Mouse (Mus musculus): ENCODE results near the gene Bloc1s1. TPM values are rescaled to one million over a fixed set of nuclear protein-coding genes. Genes with fewer than 3 reads are reported as not detected.

Gene Bloc1s1
- total RNA-seq (2018; cell fraction: chromatin; rRNA removed): 10 to 100 TPM in 21 of 26 experiments, 1 to 10 TPM in 5; 5.8 to 37.8 (median 15.4) TPM
- 100 to 1,000 TPM; 105 to 174 (median 124) TPM for total RNA-seq (2018; cell fraction: cytosol; rRNA removed)
- total RNA-seq (2018; cell fraction: nucleus; rRNA removed): 10 to 100 TPM; 12.8 to 51.2 (median 30.7) TPM
- 77.8 to 126 TPM (median 124 TPM) in 3 replicates for polyA plus RNA-seq (2018)

GRCm38 (mm10) chr10:128923935-128924334 lies at the start of gene Bloc1s1:
Gene Bloc1s1 (minus strand): TSS chr10:128924035.
- 50% methylated on average over 9 of the region's 9 CpGs for WGBS (ENCODE audit: missing documents)
- Histone ChIP-seq H3K36me3 (ENCODE audit: inconsistent target) (no peaks in the 10 kb centered on the region), H3K4me3 (ENCODE audit: inconsistent target) (peak within 1 kb of the TSS; percentile 49), H3K27ac (peak within 1 kb of the TSS; percentile 78), H3K79me2 (ENCODE audit: inconsistent target) (no peaks in the 10 kb centered on the region)

- H3K27ac ChIP-seq: no peak overlapping the region
- no peaks in the 10 kb centered on the region for H3K79me2 ChIP-seq (ENCODE audit: inconsistent target)
- no peak overlapping the region for H3K4me3 ChIP-seq (ENCODE audit: inconsistent target)
- H3K36me3 ChIP-seq (ENCODE audit: inconsistent target): no peaks in the 10 kb centered on the region
- WGBS (ENCODE audit: missing documents): 90% methylated on average over 4 of the region's 4 CpGs
These were observed 49.0 kb upstream of the Bloc1s1 start for GRCm38 (mm10) chr10:128972841-128973240.

- no peak overlapping the region for H3K27ac ChIP-seq
- 65% methylated on average over 1 of the region's 1 CpGs for WGBS (ENCODE audit: missing documents)
- H3K36me3 ChIP-seq (ENCODE audit: inconsistent target): no peaks in the 10 kb centered on the region
- no peaks in the 10 kb centered on the region for H3K79me2 ChIP-seq (ENCODE audit: inconsistent target)
- no peak overlapping the region for H3K4me3 ChIP-seq (ENCODE audit: inconsistent target)
These were observed 47.0 kb upstream of the Bloc1s1 start for GRCm38 (mm10) chr10:128970740-128971250.

- 67% methylated on average over 1 of the region's 1 CpGs for WGBS (ENCODE audit: missing documents)
- H3K36me3 ChIP-seq (ENCODE audit: inconsistent target): no peaks in the 10 kb centered on the region
- H3K4me3 ChIP-seq (ENCODE audit: inconsistent target): no peak overlapping the region
- no peak overlapping the region for H3K27ac ChIP-seq
- no peaks in the 10 kb centered on the region for H3K79me2 ChIP-seq (ENCODE audit: inconsistent target)
These were observed 44.5 kb upstream of the Bloc1s1 start for GRCm38 (mm10) chr10:128968341-128968749.

- Histone ChIP-seq H3K4me3 (ENCODE audit: inconsistent target) (no peak overlapping the region), H3K79me2 (ENCODE audit: inconsistent target) (no peaks in the 10 kb centered on the region), H3K36me3 (ENCODE audit: inconsistent target) (no peaks in the 10 kb centered on the region), H3K27ac (no peak overlapping the region)
- WGBS (ENCODE audit: missing documents): 36% methylated on average over 6 of the region's 6 CpGs
These were observed 42.0 kb upstream of the Bloc1s1 start for GRCm38 (mm10) chr10:128965871-128966270.

GRCm38 (mm10) chr10:128964961-128965360 lies 41.1 kb upstream of the Bloc1s1 start:
- Histone ChIP-seq H3K4me3 (ENCODE audit: inconsistent target) (no peak overlapping the region), H3K36me3 (ENCODE audit: inconsistent target) (no peaks in the 10 kb centered on the region), H3K79me2 (ENCODE audit: inconsistent target) (no peaks in the 10 kb centered on the region), H3K27ac (no peak overlapping the region)
- 96% methylated on average over 2 of the region's 2 CpGs for WGBS (ENCODE audit: missing documents)

GRCm38 (mm10) chr10:128960590-128961584 lies 37.1 kb upstream of the Bloc1s1 start, which contains the start of gene Mettl7b:
Gene Mettl7b (minus strand): TSS chr10:128960988.
- Histone ChIP-seq H3K36me3 (ENCODE audit: inconsistent target) (no peaks in the 10 kb centered on the region), H3K79me2 (ENCODE audit: inconsistent target) (no peaks in the 10 kb centered on the region), H3K27ac (no peak within 1 kb of the TSS), H3K4me3 (ENCODE audit: inconsistent target) (no peak within 1 kb of the TSS)
- 33% methylated on average over 12 of the region's 12 CpGs for WGBS (ENCODE audit: missing documents)

- Histone ChIP-seq H3K36me3 (ENCODE audit: inconsistent target) (no peaks in the 10 kb centered on the region), H3K4me3 (ENCODE audit: inconsistent target) (no peak overlapping the region), H3K27ac (no peak overlapping the region), H3K79me2 (ENCODE audit: inconsistent target) (no peaks in the 10 kb centered on the region)
- 84% methylated on average over 4 of the region's 4 CpGs for WGBS (ENCODE audit: missing documents)
These were observed 36.3 kb upstream of the Bloc1s1 start for GRCm38 (mm10) chr10:128960142-128960541.

- Histone ChIP-seq H3K27ac (no peak overlapping the region), H3K36me3 (ENCODE audit: inconsistent target) (no peaks in the 10 kb centered on the region), H3K79me2 (ENCODE audit: inconsistent target) (no peaks in the 10 kb centered on the region), H3K4me3 (ENCODE audit: inconsistent target) (no peak overlapping the region)
- 87% methylated on average over 10 of the region's 10 CpGs for WGBS (ENCODE audit: missing documents)
These were observed 34.5 kb upstream of the Bloc1s1 start for GRCm38 (mm10) chr10:128958340-128958739.

- no peak overlapping the region for H3K27ac ChIP-seq
- H3K4me3 ChIP-seq (ENCODE audit: inconsistent target): no peak overlapping the region
- no peaks in the 10 kb centered on the region for H3K36me3 ChIP-seq (ENCODE audit: inconsistent target)
- no peaks in the 10 kb centered on the region for H3K79me2 ChIP-seq (ENCODE audit: inconsistent target)
- 73% methylated on average over 16 of the region's 16 CpGs for WGBS (ENCODE audit: missing documents)
These were observed 26.5 kb upstream of the Bloc1s1 start for GRCm38 (mm10) chr10:128950208-128950887.

- no peaks in the 10 kb centered on the region for H3K79me2 ChIP-seq (ENCODE audit: inconsistent target)
- 83% methylated on average over 4 of the region's 4 CpGs for WGBS (ENCODE audit: missing documents)
These were observed 23.7 kb upstream of the Bloc1s1 start for GRCm38 (mm10) chr10:128947496-128947895.

GRCm38 (mm10) chr10:128945675-128946074 lies 21.8 kb upstream of the Bloc1s1 start:
- Histone ChIP-seq H3K27ac (no peak overlapping the region), H3K4me3 (ENCODE audit: inconsistent target) (no peak overlapping the region), H3K79me2 (ENCODE audit: inconsistent target) (no peaks in the 10 kb centered on the region), H3K36me3 (ENCODE audit: inconsistent target) (no peaks in the 10 kb centered on the region)
- 27% methylated on average over 3 of the region's 3 CpGs for WGBS (ENCODE audit: missing documents)

More at GRCm38 (mm10) chr10:128947496-128947895, 23.7 kb upstream of the Bloc1s1 start:
- no peaks in the 10 kb centered on the region for H3K36me3 ChIP-seq (ENCODE audit: inconsistent target)
- H3K27ac ChIP-seq: no peak overlapping the region
- no peak overlapping the region for H3K4me3 ChIP-seq (ENCODE audit: inconsistent target)

GRCm38 (mm10) chr10:128940475-128941061 lies 16.7 kb upstream of the Bloc1s1 start:
- Histone ChIP-seq H3K4me3 (ENCODE audit: inconsistent target) (no peak overlapping the region), H3K79me2 (ENCODE audit: inconsistent target) (no peaks in the 10 kb centered on the region), H3K27ac (no peak overlapping the region), H3K36me3 (ENCODE audit: inconsistent target) (no peaks in the 10 kb centered on the region)
- WGBS (ENCODE audit: missing documents): 85% methylated on average over 10 of the region's 10 CpGs

- H3K79me2 ChIP-seq (ENCODE audit: inconsistent target): no peaks in the 10 kb centered on the region
- H3K27ac ChIP-seq: no peak overlapping the region
- H3K4me3 ChIP-seq (ENCODE audit: inconsistent target): no peak overlapping the region
- 81% methylated on average over 5 of the region's 5 CpGs for WGBS (ENCODE audit: missing documents)
- H3K36me3 ChIP-seq (ENCODE audit: inconsistent target): no peaks in the 10 kb centered on the region
These were observed 15.1 kb upstream of the Bloc1s1 start for GRCm38 (mm10) chr10:128938974-128939373.

Measured in macrophage (primary cell).